Mouse (Mus musculus) retina, postnatal 7 days (tissue): Measurements from ENCODE around the gene Coro1b.
A peak's percentile ranks its signal among the peaks of the same experiment; 100 is the strongest.
"Not testable (repeated sequence)": the region's sequence is repeated elsewhere in the genome, so short reads cannot be mapped to it uniquely, and the experiment has no call there.

Source experiments
- DNase-seq: peaks from one replicate; pipeline ENCODE4 v3.0.0-alpha.2; 2012; ENCODE audit warnings: low read depth, low spot score

Gene Coro1b

GRCm38 (mm10) chr19:4120496-4120895 lies 27.9 kb upstream of the Coro1b start:
- no peak for DNase-seq

GRCm38 (mm10) chr19:4121097-4121805 lies 27.2 kb upstream of the Coro1b start:
- peak; percentile 96 for DNase-seq

- DNase-seq, result not testable (repeated sequence)
Measured at GRCm38 (mm10) chr19:4121896-4122295, 26.5 kb upstream of the Coro1b start.

- DNase-seq, result no peak
Measured at GRCm38 (mm10) chr19:4122411-4123370, 25.7 kb upstream of the Coro1b start.

- DNase-seq, result no peak
Measured at GRCm38 (mm10) chr19:4124432-4124831, 24.0 kb upstream of the Coro1b start.

- not testable (repeated sequence) for DNase-seq
Measured at GRCm38 (mm10) chr19:4125268-4125667, 23.2 kb upstream of the Coro1b start.

GRCm38 (mm10) chr19:4125741-4126696 lies 22.4 kb upstream of the Coro1b start, which contains the start of gene Aip:
Gene Aip (minus strand): TSS chr19:4125858.
- peak; percentile 95 for DNase-seq

- no peak for DNase-seq
Measured at GRCm38 (mm10) chr19:4126759-4127495, 21.5 kb upstream of the Coro1b start.

- no peak for DNase-seq
Measured at GRCm38 (mm10) chr19:4129462-4129861, 19.0 kb upstream of the Coro1b start.

- no peak for DNase-seq
Measured at GRCm38 (mm10) chr19:4130106-4130505, 18.3 kb upstream of the Coro1b start.

- DNase-seq, result no peak
Measured at GRCm38 (mm10) chr19:4131075-4131474, 17.3 kb upstream of the Coro1b start.

GRCm38 (mm10) chr19:4131768-4132167 lies 16.7 kb upstream of the Coro1b start:
- no peak for DNase-seq

GRCm38 (mm10) chr19:4134354-4134753 lies 14.1 kb upstream of the Coro1b start:
- DNase-seq, result no peak

GRCm38 (mm10) chr19:4135229-4135962 lies 13.0 kb upstream of the Coro1b start:
- not testable (repeated sequence) for DNase-seq

- DNase-seq, result not testable (repeated sequence)
Measured at GRCm38 (mm10) chr19:4135963-4136345, 12.5 kb upstream of the Coro1b start.

GRCm38 (mm10) chr19:4136463-4136862 lies 12.0 kb upstream of the Coro1b start:
- no peak for DNase-seq

GRCm38 (mm10) chr19:4137913-4138312 lies 10.5 kb upstream of the Coro1b start:
- DNase-seq, result no peak

GRCm38 (mm10) chr19:4139446-4139845 lies 9.0 kb upstream of the Coro1b start, which contains the start of gene Gpr152:
Gene Gpr152 (plus strand): TSS chr19:4139787.
- DNase-seq, result peak; percentile 58

GRCm38 (mm10) chr19:4140147-4140546 lies 8.3 kb upstream of the Coro1b start:
- DNase-seq, result no peak
